Mouse (Mus musculus) CD4-positive, CD25-positive, alpha-beta regulatory T cell, adult 4 months (primary cell): Measurements from ENCODE around the gene Pak1ip1. TPM values are rescaled to one million over a fixed set of nuclear protein-coding genes. Genes with fewer than 3 reads are reported as not detected.

Experiments used
- ATAC-seq: one replicate; pipeline ENCODE4 v1.8.0; 2017
- polyA plus RNA-seq, 2 experiments: library from polyadenylated mRNA; unstranded; fragments of 100-300 nt; shearing (Covaris generic); gene quantifications; one replicate each; pipeline ENCODE4 v1.2.1; 2017

Pak1ip1 gene
- polyA plus RNA-seq, 2 experiments from 2014 or later = 87.1 to 102 TPM

GRCm38 (mm10) chr13:41008271-41008670 is 7.4 kb downstream of the Pak1ip1 start:
- no peak for ATAC-seq

- no peak for ATAC-seq
Measured at GRCm38 (mm10) chr13:41008946-41009345, 8.1 kb downstream of the Pak1ip1 start.

GRCm38 (mm10) chr13:41015829-41016634 is 15.2 kb downstream of the Pak1ip1 start, which contains the start of gene Tmem14c:
Tmem14c (plus strand) TSS chr13:41016292.
- ATAC-seq = peak; percentile 99

- ATAC-seq = no peak
Measured at GRCm38 (mm10) chr13:41016797-41017405, 16.1 kb downstream of the Pak1ip1 start.

- ATAC-seq = no peak
Measured at GRCm38 (mm10) chr13:41017832-41018231, 17.0 kb downstream of the Pak1ip1 start.

GRCm38 (mm10) chr13:41018236-41018635 is 17.4 kb downstream of the Pak1ip1 start:
- no peak for ATAC-seq

GRCm38 (mm10) chr13:41018756-41019591 is 18.2 kb downstream of the Pak1ip1 start:
- ATAC-seq = no peak

- no peak for ATAC-seq
Measured at GRCm38 (mm10) chr13:41020494-41020893, 19.7 kb downstream of the Pak1ip1 start.

GRCm38 (mm10) chr13:41021607-41022006 is 20.8 kb downstream of the Pak1ip1 start:
- ATAC-seq = no peak

- ATAC-seq = no peak
Measured at GRCm38 (mm10) chr13:41022099-41022498, 21.3 kb downstream of the Pak1ip1 start.

GRCm38 (mm10) chr13:41030098-41030497 is 29.3 kb downstream of the Pak1ip1 start:
- no peak for ATAC-seq

- no peak for ATAC-seq
Measured at GRCm38 (mm10) chr13:41042511-41042910, 41.7 kb downstream of the Pak1ip1 start.

- no peak for ATAC-seq
Measured at GRCm38 (mm10) chr13:41045901-41046300, 45.1 kb downstream of the Pak1ip1 start.

GRCm38 (mm10) chr13:41047280-41047679 is 46.5 kb downstream of the Pak1ip1 start:
- ATAC-seq = no peak

- ATAC-seq = no peak
Measured at GRCm38 (mm10) chr13:41051965-41052364, 51.1 kb downstream of the Pak1ip1 start.

Other genes with a start within 250 kb of the Pak1ip1 start
- under 1 TPM; 0.20 to 0.39 TPM for gene Gcnt2, start 141.3 kb upstream of the Pak1ip1 start, polyA plus RNA-seq
- gene Tmem14c, start 15.3 kb downstream of the Pak1ip1 start, polyA plus RNA-seq = 100 to 1,000 TPM; 129 to 131 TPM
- gene Mak, start 78.7 kb downstream of the Pak1ip1 start, polyA plus RNA-seq = under 1 TPM in 1 of 2 experiments, not detected in 1; 0.07 TPM
- under 1 TPM; 0.37 to 0.69 TPM for gene Gcm2, start 110.0 kb downstream of the Pak1ip1 start, polyA plus RNA-seq
- gene Sycp2l, start 113.3 kb downstream of the Pak1ip1 start, polyA plus RNA-seq = not detected
- not detected for gene Elovl2, start 219.4 kb downstream of the Pak1ip1 start, polyA plus RNA-seq
- gene Smim13, start 248.8 kb downstream of the Pak1ip1 start, polyA plus RNA-seq = 1 to 10 TPM; 2.4 to 4.1 TPM